Mouse (Mus musculus): ENCODE measurements around the gene Fam117a.

Fam117a gene

GRCm38 (mm10) chr11:95333805-95334204 is 3.0 kb upstream of the Fam117a start:
- DNase-seq = no peak

DNA sequence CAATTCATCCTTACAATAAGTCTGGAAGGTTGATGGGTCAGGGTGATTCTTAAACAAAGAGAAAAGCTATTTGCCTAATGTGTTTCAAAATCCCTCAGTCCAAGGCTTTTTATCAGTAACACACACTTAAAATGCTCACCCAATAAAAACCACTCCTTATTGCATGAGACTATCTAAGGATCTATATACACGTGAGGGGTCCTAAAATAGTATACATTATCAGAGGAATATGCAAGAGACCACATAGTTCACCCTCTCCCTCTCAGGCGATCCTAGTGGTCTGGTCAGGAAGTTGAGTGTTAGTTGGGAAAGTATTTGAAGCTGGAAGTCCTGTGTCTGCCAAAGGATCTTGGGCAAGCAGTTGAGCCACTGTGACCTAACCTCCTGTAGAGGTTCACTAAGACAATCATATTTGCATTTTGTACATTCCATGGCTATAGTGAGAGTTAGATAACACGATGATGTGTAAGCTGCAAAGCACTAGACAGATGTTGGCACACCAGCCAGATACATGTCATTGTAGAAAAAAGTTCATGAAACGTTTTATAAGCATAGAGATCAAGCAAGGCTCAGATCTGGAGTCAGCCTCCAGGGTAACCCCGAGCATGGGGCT is 2.3 kb upstream of the Fam117a start:
- DNase-seq = no peak

- no peak for DNase-seq
Observed at GRCm38 (mm10) chr11:95337129-95337813, 453 bp downstream of the Fam117a start.

- no peak for DNase-seq
Observed at GRCm38 (mm10) chr11:95337846-95338342, 1.1 kb downstream of the Fam117a start.

- no peak for DNase-seq
Observed at GRCm38 (mm10) chr11:95339471-95340021, 2.7 kb downstream of the Fam117a start.

- DNase-seq = no peak
Observed at GRCm38 (mm10) chr11:95340259-95340658, 3.4 kb downstream of the Fam117a start.

DNA sequence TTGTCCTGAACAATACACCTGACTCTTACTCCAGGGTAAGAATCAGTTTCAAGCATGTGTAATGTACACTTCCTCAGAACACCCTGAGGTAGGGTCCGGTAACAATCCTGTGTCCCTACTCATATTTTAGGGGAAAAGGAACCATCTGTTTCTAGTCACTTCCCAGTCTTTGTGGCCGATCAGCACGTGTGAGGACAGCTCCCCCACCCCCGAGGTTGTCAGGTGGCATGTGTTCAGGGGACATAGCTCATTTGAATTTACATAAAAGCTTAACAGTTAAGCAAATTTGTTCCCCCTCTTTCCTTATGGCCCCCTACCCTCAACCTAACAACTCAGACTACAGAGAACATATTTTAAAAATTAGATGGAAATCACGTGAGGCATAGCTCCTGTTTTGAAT is 3.8 kb downstream of the Fam117a start:
- DNase-seq = no peak

DNA sequence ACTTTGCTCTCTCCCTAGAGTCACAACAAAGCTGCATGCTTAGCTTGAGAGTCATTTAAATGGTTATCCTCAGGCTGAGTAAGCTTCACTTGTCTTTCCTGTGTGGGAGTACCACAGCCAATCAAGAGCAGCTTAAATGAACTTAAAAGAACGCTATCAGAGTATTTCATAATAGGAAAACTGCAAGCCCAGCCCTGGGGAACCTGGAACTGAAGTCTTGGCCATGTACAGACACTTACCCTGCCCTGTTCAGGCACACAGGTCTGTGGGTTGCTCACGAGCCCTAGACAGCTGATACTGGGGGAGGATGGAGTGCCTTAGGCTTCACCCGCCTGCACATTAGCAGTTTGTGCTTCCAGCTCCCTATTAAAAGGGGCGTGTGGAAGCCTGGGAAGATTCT is 6.4 kb downstream of the Fam117a start:
- no peak for DNase-seq

DNA sequence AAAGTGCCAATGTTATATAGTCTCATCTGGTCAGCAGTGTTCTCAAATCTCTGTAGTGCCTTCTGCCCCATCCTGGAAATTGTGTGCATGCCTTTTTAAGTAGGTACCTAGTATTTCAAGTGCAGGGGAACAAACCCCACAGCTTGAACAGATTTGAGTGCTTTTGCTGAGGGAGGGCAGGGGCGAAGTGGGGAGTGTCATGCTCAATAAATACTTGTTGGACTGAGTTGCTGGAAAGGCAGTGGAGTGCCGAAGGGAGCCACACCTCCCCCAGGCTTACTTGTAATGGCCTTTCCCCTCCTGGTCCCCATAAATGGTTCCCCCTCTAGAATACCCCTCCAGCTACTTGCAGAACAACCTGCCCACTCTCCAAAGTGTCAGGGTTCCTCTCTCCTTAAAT is 7.4 kb downstream of the Fam117a start:
- DNase-seq = no peak

GRCm38 (mm10) chr11:95350289-95350688 is 13.5 kb downstream of the Fam117a start:
- no peak for DNase-seq

GRCm38 (mm10) chr11:95350960-95351359 is 14.1 kb downstream of the Fam117a start:
- DNase-seq = no peak

- DNase-seq = no peak
Observed at GRCm38 (mm10) chr11:95352686-95353085, 15.9 kb downstream of the Fam117a start.

- DNase-seq = no peak
Observed at GRCm38 (mm10) chr11:95353226-95353625, 16.4 kb downstream of the Fam117a start.

DNA sequence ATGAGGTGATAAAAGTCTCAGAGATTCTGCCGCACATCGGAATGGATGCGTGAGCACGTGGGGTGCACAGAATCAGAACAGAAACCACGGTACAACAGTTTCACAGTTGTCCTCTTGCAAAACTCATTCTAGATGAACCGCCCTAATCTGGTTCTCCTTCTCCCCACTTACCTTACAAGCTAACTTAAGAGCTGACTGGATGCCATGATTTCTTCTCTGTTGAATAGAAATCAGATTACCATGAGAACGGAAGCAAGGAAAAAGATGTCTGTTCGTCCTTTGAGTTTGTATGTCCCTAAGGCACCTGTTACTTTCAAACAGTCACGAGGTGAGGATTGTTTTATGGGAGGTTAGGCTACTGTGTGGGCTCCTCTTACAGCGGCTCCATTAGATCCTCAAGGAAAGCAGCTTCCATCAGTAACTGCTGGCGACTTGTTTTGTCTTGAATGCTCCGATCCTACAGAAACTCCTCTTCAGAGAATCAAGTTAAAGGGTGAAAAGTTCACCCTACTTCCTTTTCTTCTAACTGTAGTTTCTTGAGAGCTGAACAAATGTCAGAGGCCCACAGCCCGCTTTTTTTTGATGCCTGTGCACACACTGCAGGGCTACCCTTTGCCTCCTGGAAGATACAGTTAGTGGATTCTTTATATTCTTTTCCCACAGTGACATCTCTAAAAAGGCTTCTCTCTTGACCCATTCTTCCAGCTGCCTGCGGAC is 17.6 kb downstream of the Fam117a start:
- no peak for DNase-seq

- DNase-seq = no peak
Observed at GRCm38 (mm10) chr11:95354945-95355660, 18.3 kb downstream of the Fam117a start.

GRCm38 (mm10) chr11:95355661-95356011 is 18.8 kb downstream of the Fam117a start:
- no peak for DNase-seq

DNA sequence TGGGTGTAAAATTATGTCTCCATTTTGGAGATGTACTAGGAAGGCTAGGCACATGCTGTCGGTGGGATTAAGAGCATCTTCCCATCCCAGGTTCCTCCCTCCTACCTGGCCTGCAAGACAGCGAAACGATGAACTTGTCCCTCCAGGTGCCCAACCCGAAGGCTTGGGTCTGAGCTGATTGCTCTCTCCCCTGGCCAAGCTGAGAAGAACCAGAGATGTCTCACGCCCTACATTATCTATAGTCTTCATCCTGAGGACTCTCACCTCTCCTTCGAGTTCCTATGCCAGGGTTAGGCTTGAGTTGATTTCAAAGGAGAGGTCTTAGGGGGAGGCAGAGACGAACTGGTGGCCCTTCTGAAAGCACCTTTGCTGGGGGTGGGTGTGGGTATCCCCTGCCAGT is 19.2 kb downstream of the Fam117a start:
- no peak for DNase-seq

GRCm38 (mm10) chr11:95356469-95357273 is 19.9 kb downstream of the Fam117a start:
- DNase-seq = no peak

DNA sequence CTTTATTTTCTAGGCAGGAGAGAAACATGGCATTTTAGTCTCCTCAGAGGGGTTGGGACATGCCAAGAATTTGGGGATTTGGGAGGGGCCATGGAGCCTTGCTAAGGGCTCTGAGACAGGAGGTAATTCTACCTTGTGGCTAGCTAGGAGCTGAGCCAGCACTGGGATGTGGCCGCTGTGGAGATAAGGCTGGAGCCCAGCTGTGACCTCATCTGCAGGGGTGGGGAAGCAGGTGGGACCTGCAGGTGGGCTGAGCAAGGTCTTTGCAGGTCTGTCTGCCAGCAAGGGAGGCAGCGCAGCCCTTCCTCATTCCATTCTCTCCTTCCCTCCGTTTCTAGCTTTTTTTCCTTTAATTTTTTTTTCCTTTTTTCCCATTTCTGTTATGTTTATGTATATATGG is 21.4 kb downstream of the Fam117a start:
- DNase-seq = no peak

- DNase-seq = no peak
Observed at GRCm38 (mm10) chr11:95364388-95364787, 27.6 kb downstream of the Fam117a start.

DNA sequence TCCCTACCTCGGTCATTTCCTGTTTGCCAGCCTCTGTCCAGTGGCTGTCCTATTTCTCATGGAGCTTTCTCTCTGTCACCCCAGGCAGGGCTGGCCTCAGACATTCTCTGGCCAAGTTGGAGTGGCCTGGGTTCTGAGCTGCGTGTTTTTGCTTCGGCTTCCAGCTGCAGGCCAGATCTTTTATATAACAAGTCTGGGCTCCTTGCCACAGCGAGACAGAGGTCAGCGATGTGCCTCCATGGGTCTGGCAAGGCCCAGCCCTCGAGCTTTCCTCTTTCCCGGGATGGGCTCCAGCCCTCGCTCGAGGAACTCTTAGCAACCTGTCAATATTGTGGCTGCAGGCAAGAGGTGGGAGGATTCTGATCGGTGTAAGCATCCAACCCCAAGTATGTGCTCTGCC is 28.8 kb downstream of the Fam117a start:
- DNase-seq = no peak

GRCm38 (mm10) chr11:95366280-95366897 is 29.6 kb downstream of the Fam117a start:
- no peak for DNase-seq

Measured in cerebellum, adult 11 months (tissue).